ENCODE assay signal across 24 mouse cellular contexts in the genomic region with DNA sequence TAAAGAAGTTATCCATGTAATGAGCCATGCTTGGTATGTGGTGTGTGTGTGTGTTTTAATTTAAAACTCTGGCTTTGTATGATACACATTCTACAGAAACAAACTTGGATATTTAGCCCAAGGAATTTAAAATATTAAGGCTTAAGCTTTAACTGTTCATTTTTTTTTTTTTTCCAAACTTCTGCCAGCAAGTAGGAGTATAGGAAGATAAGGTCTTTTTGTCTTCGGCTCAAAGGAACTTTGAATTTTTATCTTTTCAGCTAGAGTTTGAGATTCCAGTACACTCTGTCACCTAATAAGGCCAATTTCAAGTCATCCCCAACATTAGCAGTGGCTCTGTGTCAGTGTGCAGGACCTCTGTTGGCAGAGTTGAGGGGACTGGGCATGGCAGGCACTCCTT. TPM values are rescaled to one million over a fixed set of nuclear protein-coding genes. Genes with fewer than 3 reads are reported as not detected.
DNase-seq lines count a peak whose midpoint lies in the region; ATAC-seq and TF ChIP-seq lines count a peak whose summit lies in the region.
"Had no signal": no experiment of that assay in that cellular context is flagged by ENCODE, and none has a peak within 500 bp of the region (broad histone marks: within the 10 kb centered on the region; RNA-seq: fewer than 3 reads in every experiment).

No protein-coding gene starts in this region.

- no peaks in the 10 kb centered on the region for H3K36me3 ChIP-seq in heart, embryonic 11.5 days (ENCODE audit: control insufficient read depth, insufficient read depth, low read length)
- no peaks in the 10 kb centered on the region for H3K36me3 ChIP-seq in lung, embryonic 14.5 days (ENCODE audit: insufficient read depth)
- H3K36me3 ChIP-seq in lung, postnatal 0 days (ENCODE audit: insufficient read depth, low read length) = no peaks in the 10 kb centered on the region
- no peaks in the 10 kb centered on the region; the same call in 1 of the 2 replicates for H3K36me3 ChIP-seq in liver, embryonic 16.5 days (ENCODE audit: control insufficient read depth, insufficient read depth)
- H3K36me3 ChIP-seq: embryonic facial prominence, embryonic 15.5 days; forebrain, embryonic 10.5 days; hindbrain, embryonic 12.5 days; limb, embryonic 12.5 days; midbrain, embryonic 12.5 days had no signal

- peak overlapping the region; percentile 34; the same call in 1 of the 2 replicates for H3K4me2 ChIP-seq in heart, embryonic 11.5 days
- peak overlapping the region; percentile 85 for H3K4me2 ChIP-seq in lung, embryonic 14.5 days
- no peak overlapping the region for H3K4me2 ChIP-seq in lung, postnatal 0 days (replicated peaks; ENCODE audit: low read depth, low read length)
- H3K4me2 ChIP-seq in liver, embryonic 16.5 days (ENCODE audit: low read depth, low read length) = peak overlapping the region; percentile 81
- H3K4me2 ChIP-seq: embryonic facial prominence, embryonic 15.5 days had no signal

- H3K27ac ChIP-seq in heart, embryonic 11.5 days (ENCODE audit: low read depth, low read length) = no peak overlapping the region
- H3K27ac ChIP-seq in lung, embryonic 14.5 days (ENCODE audit: low read depth) = no peak overlapping the region
- H3K27ac ChIP-seq in lung, postnatal 0 days (ENCODE audit: low read length) = no peak overlapping the region
- H3K27ac ChIP-seq in liver, embryonic 16.5 days (ENCODE audit: low read length) = peak overlapping the region; percentile 57; the same call in 1 of the 2 replicates
- H3K27ac ChIP-seq: embryonic facial prominence, embryonic 15.5 days; forebrain, embryonic 10.5 days; hindbrain, embryonic 12.5 days; limb, embryonic 12.5 days; macrophage; midbrain, embryonic 12.5 days; stomach, postnatal 0 days had no signal

- H3K9me3 ChIP-seq in heart, embryonic 11.5 days (replicated peaks; ENCODE audit: control insufficient read depth, low read length) = no peaks in the 10 kb centered on the region
- no peaks in the 10 kb centered on the region for H3K9me3 ChIP-seq in lung, embryonic 14.5 days (ENCODE audit: low read depth, low read length)
- H3K9me3 ChIP-seq in lung, postnatal 0 days (ENCODE audit: low read length) = no peaks in the 10 kb centered on the region
- H3K9me3 ChIP-seq in liver, embryonic 16.5 days (replicated peaks; ENCODE audit: control insufficient read depth, low read length) = no peaks in the 10 kb centered on the region
- H3K9me3 ChIP-seq: embryonic facial prominence, embryonic 15.5 days; forebrain, embryonic 10.5 days; hindbrain, embryonic 12.5 days; limb, embryonic 12.5 days; midbrain, embryonic 12.5 days had no signal

- WGBS in heart, embryonic 11.5 days (ENCODE audit: insufficient replicate concordance) = 25% methylated on average over 1 of the region's 1 CpGs
- WGBS in lung, embryonic 14.5 days = 29% methylated on average over 1 of the region's 1 CpGs
- WGBS in lung, postnatal 0 days = 28% methylated on average over 1 of the region's 1 CpGs
- WGBS in liver, embryonic 16.5 days (ENCODE audit: insufficient replicate concordance) = 10% methylated on average over 1 of the region's 1 CpGs

- DNase-seq in heart, adult 11 months = no peak
- DNase-seq in lung, embryonic 14.5 days = no peak
- DNase-seq in lung, postnatal 0 days (ENCODE audit: low spot score) = no peak
- peak; percentile 38 for DNase-seq in Muller cell, postnatal 12 days (ENCODE audit: inconsistent ontology term)
- DNase-seq: adrenal gland, postnatal 10 days; cerebellum, adult 8-10 months; gastrocnemius, postnatal 14 days; heart, adult 18-20 months; kidney, adult 18-20 months; kidney, postnatal 4 days; lung, adult 2 months; right cerebral cortex, postnatal 14 days; thymus, adult 2 months had no signal

- H3K4me1 ChIP-seq in heart, embryonic 11.5 days (ENCODE audit: control insufficient read depth, insufficient read depth, low read length) = peaks cover 16% of the 10 kb centered on the region
- H3K4me1 ChIP-seq in lung, embryonic 14.5 days (ENCODE audit: insufficient read depth) = peaks cover 2% of the 10 kb centered on the region; the same call in 1 of the 2 replicates
- peaks cover 4% of the 10 kb centered on the region; the same call in 1 of the 2 replicates for H3K4me1 ChIP-seq in lung, postnatal 0 days (ENCODE audit: insufficient read depth, low read depth, low read length)
- peaks cover 44% of the 10 kb centered on the region for H3K4me1 ChIP-seq in liver, embryonic 16.5 days (ENCODE audit: control insufficient read depth, low read depth, low read length)

- H3K4me3 ChIP-seq in heart, embryonic 11.5 days (ENCODE audit: low read depth, low read length) = no peak overlapping the region
- no peak overlapping the region for H3K4me3 ChIP-seq in lung, embryonic 14.5 days (ENCODE audit: low read depth, low read length)
- H3K4me3 ChIP-seq in lung, postnatal 0 days (ENCODE audit: low read depth, low read length) = no peak overlapping the region
- H3K4me3 ChIP-seq in liver, embryonic 16.5 days (ENCODE audit: low read depth, low read length) = peak overlapping the region; percentile 80
- H3K4me3 ChIP-seq: embryonic facial prominence, embryonic 15.5 days; hindbrain, embryonic 12.5 days; limb, embryonic 12.5 days; midbrain, embryonic 12.5 days had no signal

- no peak overlapping the region for H3K9ac ChIP-seq in heart, embryonic 11.5 days (ENCODE audit: low read depth, low read length)
- H3K9ac ChIP-seq in lung, embryonic 14.5 days = no peak overlapping the region
- no peak overlapping the region for H3K9ac ChIP-seq in lung, postnatal 0 days (replicated peaks; ENCODE audit: low read depth)
- peak overlapping the region; percentile 68 for H3K9ac ChIP-seq in liver, embryonic 16.5 days (ENCODE audit: low read depth, low read length)
- H3K9ac ChIP-seq: embryonic facial prominence, embryonic 15.5 days; hindbrain, embryonic 12.5 days; limb, embryonic 12.5 days; midbrain, embryonic 12.5 days had no signal

- H3K27me3 ChIP-seq in heart, embryonic 11.5 days (ENCODE audit: control insufficient read depth, insufficient read depth, low read length) = no peaks in the 10 kb centered on the region
- H3K27me3 ChIP-seq in lung, embryonic 14.5 days (ENCODE audit: insufficient read depth, low read length) = no peaks in the 10 kb centered on the region
- H3K27me3 ChIP-seq in lung, postnatal 0 days (replicated peaks; ENCODE audit: insufficient read depth, low read length) = no peaks in the 10 kb centered on the region
- H3K27me3 ChIP-seq in liver, embryonic 16.5 days (ENCODE audit: control insufficient read depth, insufficient read depth, low read depth, low read length) = no peaks in the 10 kb centered on the region
- H3K27me3 ChIP-seq: embryonic facial prominence, embryonic 15.5 days; hindbrain, embryonic 12.5 days; limb, embryonic 12.5 days; midbrain, embryonic 12.5 days had no signal

- TF ChIP-seq CTCF in lung, embryonic 14.5 days (IDR thresholded peaks at IDR 0.05; ENCODE audit: low read depth) = no peak
- TF ChIP-seq CTCF in lung, postnatal 0 days (IDR thresholded peaks at IDR 0.05) = no peak

- TF ChIP-seq EP300 in lung, postnatal 0 days (IDR thresholded peaks at IDR 0.05) = no peak

- no peak for ATAC-seq in heart, embryonic 11.5 days (replicated peaks; ENCODE audit: insufficient number of reproducible peaks, low FRiP score, low TSS enrichment)
- no peak for ATAC-seq in lung, embryonic 14.5 days (ENCODE audit: insufficient read depth)
- no peak for ATAC-seq in lung, postnatal 0 days
- no peak for ATAC-seq in liver, embryonic 16.5 days (ENCODE audit: low read depth)
- no peak for ATAC-seq in activated CD4-positive, CD25-positive, alpha-beta regulatory T cell, adult 4 months
- ATAC-seq: forebrain, embryonic 16.5 days had no signal

RNA-seq across cellular contexts. Expression of gene Adam10, which starts 3.4 kb away (rescaled TPM):
- polyA plus RNA-seq in heart, embryonic 11.5 days (2014; fragmentation: Nextera tagmentation; extraction: Ambion mirVana) = 70.2 and 80.2 TPM in 2 replicates
- polyA plus RNA-seq in lung, embryonic 14.5 days (2014; fragmentation: Nextera tagmentation; extraction: Ambion mirVana) = 80.2 and 86.0 TPM in 2 replicates
- polyA plus RNA-seq in lung, postnatal 0 days (2015; fragmentation: Nextera tagmentation; extraction: Ambion mirVana) = 64.6 and 75.6 TPM in 2 replicates
- 66.1 and 68.4 TPM in 2 replicates for polyA plus RNA-seq in liver, embryonic 16.5 days (2015; fragmentation: Nextera tagmentation; extraction: Ambion mirVana)
- 10 to 100 TPM; 72.7 to 77.6 TPM for polyA plus RNA-seq in activated CD4-positive, CD25-positive, alpha-beta regulatory T cell, adult 4 months (2017; shearing (Covaris generic))

RNA-seq across cellular contexts. Expression of gene Mindy2, which starts 25.2 kb away (rescaled TPM):
- polyA plus RNA-seq in heart, embryonic 11.5 days (2014; fragmentation: Nextera tagmentation; extraction: Ambion mirVana) = 9.0 and 9.7 TPM in 2 replicates
- polyA plus RNA-seq in lung, embryonic 14.5 days (2014; fragmentation: Nextera tagmentation; extraction: Ambion mirVana) = 10.6 and 11.2 TPM in 2 replicates
- 18.9 and 23.7 TPM in 2 replicates for polyA plus RNA-seq in lung, postnatal 0 days (2015; fragmentation: Nextera tagmentation; extraction: Ambion mirVana)
- 11.2 and 12.9 TPM in 2 replicates for polyA plus RNA-seq in liver, embryonic 16.5 days (2015; fragmentation: Nextera tagmentation; extraction: Ambion mirVana)
- 10 to 100 TPM in 1 of 2 experiments, 1 to 10 TPM in 1; 9.0 to 14.8 TPM for polyA plus RNA-seq in activated CD4-positive, CD25-positive, alpha-beta regulatory T cell, adult 4 months (2017; shearing (Covaris generic))

RNA-seq across cellular contexts. Expression of gene Gm10642, which starts 26.2 kb away (rescaled TPM):
- not detected in 2 replicates for polyA plus RNA-seq in heart, embryonic 11.5 days (2014; fragmentation: Nextera tagmentation; extraction: Ambion mirVana)
- 0.27 and 0.45 TPM in 2 replicates for polyA plus RNA-seq in lung, embryonic 14.5 days (2014; fragmentation: Nextera tagmentation; extraction: Ambion mirVana)
- 1.7 and 1.8 TPM in 2 replicates for polyA plus RNA-seq in lung, postnatal 0 days (2015; fragmentation: Nextera tagmentation; extraction: Ambion mirVana)
- polyA plus RNA-seq in liver, embryonic 16.5 days (2015; fragmentation: Nextera tagmentation; extraction: Ambion mirVana) = 0.90 and 0.92 TPM in 2 replicates
- under 1 TPM; 0.61 to 0.71 TPM for polyA plus RNA-seq in activated CD4-positive, CD25-positive, alpha-beta regulatory T cell, adult 4 months (2017; shearing (Covaris generic))
